Mouse (Mus musculus): ENCODE measurements around the gene Adrm1. TPM values are rescaled to one million over a fixed set of nuclear protein-coding genes. Genes with fewer than 3 reads are reported as not detected.
"Not testable (repeated sequence)": the region's sequence is repeated elsewhere in the genome, so short reads cannot be mapped to it uniquely, and the experiment has no call there.

Gene Adrm1
- polyA plus RNA-seq, 1 experiment from 2014 or later: 264 TPM

- H3K4me1 ChIP-seq: peaks cover 7% of the 10 kb centered on the region
- no peaks in the 10 kb centered on the region for H3K27me3 ChIP-seq (replicated peaks; ENCODE audit: low read depth, poor library complexity, severe bottlenecking)
- H3K27ac ChIP-seq (replicated peaks): no peak overlapping the region
- no peaks in the 10 kb centered on the region for H3K9me3 ChIP-seq
- peaks cover 11% of the 10 kb centered on the region; the same call in 1 of the 2 replicates for H3K36me3 ChIP-seq (replicated peaks)
- WGBS: 88% methylated on average over 2 of the region's 2 CpGs
- H3K4me3 ChIP-seq: no peak overlapping the region
- no peak for DNase-seq (ENCODE audit: low spot score)
Observed at GRCm38 (mm10) chr2:180166869-180167268, 4.4 kb upstream of the Adrm1 start.

GRCm38 (mm10) chr2:180170151-180170805 is 1.0 kb upstream of the Adrm1 start:
- DNase-seq (ENCODE audit: low spot score): no peak
- no peaks in the 10 kb centered on the region for H3K27me3 ChIP-seq (replicated peaks; ENCODE audit: low read depth, poor library complexity, severe bottlenecking)
- no peaks in the 10 kb centered on the region for H3K9me3 ChIP-seq
- peak overlapping the region; percentile 92; the same call in 1 of the 2 replicates for H3K4me3 ChIP-seq
- peaks cover 25% of the 10 kb centered on the region for H3K4me1 ChIP-seq
- peaks cover 28% of the 10 kb centered on the region for H3K36me3 ChIP-seq (replicated peaks)
- peak overlapping the region; percentile 93 for H3K27ac ChIP-seq (replicated peaks)
- 91% methylated on average over 11 of the region's 11 CpGs for WGBS

GRCm38 (mm10) chr2:180171522-180172070 is 311 bp downstream of the Adrm1 start:
- Histone ChIP-seq H3K27me3 (replicated peaks; ENCODE audit: low read depth, poor library complexity, severe bottlenecking) (no peaks in the 10 kb centered on the region), H3K36me3 (replicated peaks) (peaks cover 41% of the 10 kb centered on the region), H3K4me1 (peaks cover 25% of the 10 kb centered on the region), H3K4me3 (peak overlapping the region; percentile 92), H3K9me3 (no peaks in the 10 kb centered on the region), H3K27ac (replicated peaks) (peak overlapping the region; percentile 93)
- DNase-seq (ENCODE audit: low spot score): no peak
- under 1% methylated on average over 80 of the region's 80 CpGs for WGBS

GRCm38 (mm10) chr2:180172152-180172551 is 867 bp downstream of the Adrm1 start:
- H3K4me3 ChIP-seq: peak overlapping the region; percentile 92
- peak overlapping the region; percentile 93 for H3K27ac ChIP-seq (replicated peaks)
- H3K4me1 ChIP-seq: peaks cover 25% of the 10 kb centered on the region
- WGBS: 3% methylated on average over 9 of the region's 9 CpGs
- H3K9me3 ChIP-seq: no peaks in the 10 kb centered on the region
- H3K36me3 ChIP-seq (replicated peaks): peaks cover 46% of the 10 kb centered on the region
- DNase-seq (ENCODE audit: low spot score): no peak
- H3K27me3 ChIP-seq (replicated peaks; ENCODE audit: low read depth, poor library complexity, severe bottlenecking): no peaks in the 10 kb centered on the region

- no peak for DNase-seq (ENCODE audit: low spot score)
- Histone ChIP-seq H3K27ac (replicated peaks) (no peak overlapping the region), H3K9me3 (no peaks in the 10 kb centered on the region), H3K27me3 (replicated peaks; ENCODE audit: low read depth, poor library complexity, severe bottlenecking) (no peaks in the 10 kb centered on the region), H3K36me3 (replicated peaks) (peaks cover 56% of the 10 kb centered on the region), H3K4me1 (peaks cover 25% of the 10 kb centered on the region), H3K4me3 (peak overlapping the region; percentile 92)
- WGBS: 84% methylated on average over 4 of the region's 4 CpGs
Observed at GRCm38 (mm10) chr2:180173163-180173562, 1.9 kb downstream of the Adrm1 start.

GRCm38 (mm10) chr2:180173711-180174110 is 2.4 kb downstream of the Adrm1 start:
- peak overlapping the region; percentile 92; the same call in 1 of the 2 replicates for H3K4me3 ChIP-seq
- not testable (repeated sequence) for H3K9me3 ChIP-seq; H3K27ac ChIP-seq (replicated peaks); DNase-seq (ENCODE audit: low spot score); H3K27me3 ChIP-seq (replicated peaks; ENCODE audit: low read depth, poor library complexity, severe bottlenecking)
- H3K4me1 ChIP-seq: peaks cover 25% of the 10 kb centered on the region
- H3K36me3 ChIP-seq (replicated peaks): peaks cover 62% of the 10 kb centered on the region
- WGBS: 92% methylated on average over 8 of the region's 8 CpGs

- Histone ChIP-seq H3K4me1 (peaks cover 25% of the 10 kb centered on the region), H3K27ac (replicated peaks) (no peak overlapping the region), H3K27me3 (replicated peaks; ENCODE audit: low read depth, poor library complexity, severe bottlenecking) (no peaks in the 10 kb centered on the region), H3K4me3 (no peak overlapping the region), H3K36me3 (replicated peaks) (peaks cover 66% of the 10 kb centered on the region), H3K9me3 (no peaks in the 10 kb centered on the region)
- WGBS: 96% methylated on average over 5 of the region's 5 CpGs
- DNase-seq (ENCODE audit: low spot score): no peak
Observed at GRCm38 (mm10) chr2:180174121-180174520, 2.8 kb downstream of the Adrm1 start.

- DNase-seq (ENCODE audit: low spot score): no peak
- no peaks in the 10 kb centered on the region for H3K27me3 ChIP-seq (replicated peaks; ENCODE audit: low read depth, poor library complexity, severe bottlenecking)
- H3K27ac ChIP-seq (replicated peaks): no peak overlapping the region
- no peak overlapping the region for H3K4me3 ChIP-seq
- H3K9me3 ChIP-seq: no peaks in the 10 kb centered on the region
- H3K4me1 ChIP-seq: peaks cover 22% of the 10 kb centered on the region
- peaks cover 82% of the 10 kb centered on the region for H3K36me3 ChIP-seq (replicated peaks)
- 95% methylated on average over 7 of the region's 7 CpGs for WGBS
Observed at GRCm38 (mm10) chr2:180175725-180176124, 4.4 kb downstream of the Adrm1 start.

- H3K27me3 ChIP-seq (replicated peaks; ENCODE audit: low read depth, poor library complexity, severe bottlenecking): no peaks in the 10 kb centered on the region
- no peaks in the 10 kb centered on the region for H3K9me3 ChIP-seq
- peaks cover 94% of the 10 kb centered on the region for H3K36me3 ChIP-seq (replicated peaks)
- H3K4me1 ChIP-seq: no peaks in the 10 kb centered on the region
- H3K27ac ChIP-seq (replicated peaks): no peak overlapping the region
- no peak for DNase-seq (ENCODE audit: low spot score)
- 90% methylated on average over 9 of the region's 9 CpGs for WGBS
- H3K4me3 ChIP-seq: no peak overlapping the region
Observed at GRCm38 (mm10) chr2:180181542-180181941, 10.3 kb downstream of the Adrm1 start.

GRCm38 (mm10) chr2:180184011-180184751 is 12.9 kb downstream of the Adrm1 start:
- 86% methylated on average over 24 of the region's 24 CpGs for WGBS
- H3K36me3 ChIP-seq (replicated peaks): peaks cover 88% of the 10 kb centered on the region
- no peaks in the 10 kb centered on the region for H3K9me3 ChIP-seq
- DNase-seq (ENCODE audit: low spot score): no peak
- no peaks in the 10 kb centered on the region for H3K27me3 ChIP-seq (replicated peaks; ENCODE audit: low read depth, poor library complexity, severe bottlenecking)
- no peaks in the 10 kb centered on the region for H3K4me1 ChIP-seq
- no peak overlapping the region for H3K27ac ChIP-seq (replicated peaks)
- no peak overlapping the region for H3K4me3 ChIP-seq

GRCm38 (mm10) chr2:180184752-180185109 is 13.4 kb downstream of the Adrm1 start:
- Histone ChIP-seq H3K27me3 (replicated peaks; ENCODE audit: low read depth, poor library complexity, severe bottlenecking) (no peaks in the 10 kb centered on the region), H3K4me1 (no peaks in the 10 kb centered on the region), H3K27ac (replicated peaks) (no peak overlapping the region), H3K36me3 (replicated peaks) (peaks cover 86% of the 10 kb centered on the region), H3K9me3 (no peaks in the 10 kb centered on the region), H3K4me3 (no peak overlapping the region)
- DNase-seq (ENCODE audit: low spot score): no peak
- WGBS: 87% methylated on average over 6 of the region's 6 CpGs

GRCm38 (mm10) chr2:180185686-180186085 is 14.4 kb downstream of the Adrm1 start:
- no peak overlapping the region for H3K27ac ChIP-seq (replicated peaks)
- H3K9me3 ChIP-seq: no peaks in the 10 kb centered on the region
- H3K4me3 ChIP-seq: no peak overlapping the region
- no peaks in the 10 kb centered on the region for H3K4me1 ChIP-seq
- WGBS: 92% methylated on average over 14 of the region's 14 CpGs
- peaks cover 79% of the 10 kb centered on the region for H3K36me3 ChIP-seq (replicated peaks)
- no peaks in the 10 kb centered on the region for H3K27me3 ChIP-seq (replicated peaks; ENCODE audit: low read depth, poor library complexity, severe bottlenecking)
- no peak for DNase-seq (ENCODE audit: low spot score)

GRCm38 (mm10) chr2:180187362-180187761 is 16.1 kb downstream of the Adrm1 start:
- Histone ChIP-seq H3K36me3 (replicated peaks) (peaks cover 79% of the 10 kb centered on the region), H3K4me3 (no peak overlapping the region), H3K4me1 (no peaks in the 10 kb centered on the region), H3K27ac (replicated peaks) (no peak overlapping the region), H3K27me3 (replicated peaks; ENCODE audit: low read depth, poor library complexity, severe bottlenecking) (no peaks in the 10 kb centered on the region), H3K9me3 (no peaks in the 10 kb centered on the region)
- 92% methylated on average over 11 of the region's 11 CpGs for WGBS
- no peak for DNase-seq (ENCODE audit: low spot score)

All from embryonic facial prominence, embryonic 10.5 days (tissue).